Mouse (Mus musculus): ENCODE data around the gene Aasdh.

Gene Aasdh

DNA sequence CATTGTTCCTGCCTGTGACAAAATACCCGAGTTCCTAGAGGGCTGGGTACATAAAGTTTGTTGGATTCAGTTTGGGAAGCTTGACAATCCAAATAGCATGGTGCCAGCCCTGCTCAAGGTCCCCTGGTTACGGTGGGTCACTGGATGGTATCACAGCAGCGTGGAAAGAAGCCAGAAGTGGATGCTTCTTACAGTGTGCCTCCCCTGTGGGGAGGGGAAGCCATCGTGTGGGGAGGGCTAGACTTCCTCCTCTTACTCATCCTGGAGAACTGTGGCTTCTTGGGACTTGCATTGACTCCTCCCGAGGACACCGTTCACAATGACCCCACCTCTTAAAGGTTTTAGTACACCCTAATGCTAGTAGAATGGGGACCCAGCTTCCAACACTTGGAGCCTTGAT lies 65.5 kb downstream of the Aasdh start:
- no peak for DNase-seq

DNA sequence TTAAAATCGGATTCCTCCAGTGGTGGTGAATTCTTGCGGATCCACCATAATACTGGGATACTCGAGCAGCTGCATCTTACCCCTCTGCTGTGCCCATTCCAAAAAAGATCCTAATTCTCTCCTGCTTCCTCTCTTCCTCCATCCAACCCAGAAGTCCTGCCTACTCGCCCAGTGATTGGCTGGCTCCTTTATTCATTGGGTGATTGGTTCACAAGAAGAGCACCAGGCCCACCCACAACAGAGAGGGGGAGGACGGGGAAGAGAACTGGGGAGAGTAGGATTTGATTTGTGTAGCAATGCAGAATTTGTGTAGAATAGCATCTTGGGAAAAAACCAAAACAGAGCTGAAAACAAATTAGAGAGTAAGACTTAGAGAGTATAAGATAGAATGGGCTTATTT lies 68.3 kb downstream of the Aasdh start:
- no peak for DNase-seq

DNA sequence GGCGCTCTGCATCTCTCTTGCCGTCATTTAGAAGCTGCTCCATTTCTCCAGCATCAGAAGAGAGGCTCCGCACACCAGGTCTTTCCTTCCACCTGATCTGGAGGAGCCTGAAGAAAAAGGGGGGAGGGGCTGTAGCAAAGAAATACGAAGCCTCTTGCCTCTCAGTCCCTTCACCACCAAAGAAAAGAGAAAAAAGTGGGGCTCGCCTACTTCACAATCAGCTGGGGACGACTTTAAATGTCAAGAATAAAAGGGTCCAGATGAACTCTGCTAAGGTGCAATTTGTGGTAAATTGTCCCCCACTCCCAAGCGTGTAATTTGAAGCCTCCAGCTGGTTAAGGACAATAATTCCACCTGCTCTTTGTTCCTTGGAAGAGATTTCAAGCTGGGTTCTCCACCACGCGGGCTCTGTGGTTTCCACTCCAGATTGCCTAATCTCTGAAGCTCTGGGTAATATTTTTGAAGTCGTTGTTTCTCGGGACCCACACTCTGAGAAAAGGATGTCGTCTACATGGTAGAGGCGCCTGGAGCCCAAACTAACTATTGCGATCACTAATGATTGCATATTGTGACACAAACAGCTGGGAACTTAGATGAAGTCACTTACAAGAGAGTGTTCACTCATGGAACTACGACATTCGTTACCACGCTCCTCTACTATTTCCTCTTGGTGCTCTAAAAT lies 72.6 kb downstream of the Aasdh start:
- no peak for DNase-seq

DNA sequence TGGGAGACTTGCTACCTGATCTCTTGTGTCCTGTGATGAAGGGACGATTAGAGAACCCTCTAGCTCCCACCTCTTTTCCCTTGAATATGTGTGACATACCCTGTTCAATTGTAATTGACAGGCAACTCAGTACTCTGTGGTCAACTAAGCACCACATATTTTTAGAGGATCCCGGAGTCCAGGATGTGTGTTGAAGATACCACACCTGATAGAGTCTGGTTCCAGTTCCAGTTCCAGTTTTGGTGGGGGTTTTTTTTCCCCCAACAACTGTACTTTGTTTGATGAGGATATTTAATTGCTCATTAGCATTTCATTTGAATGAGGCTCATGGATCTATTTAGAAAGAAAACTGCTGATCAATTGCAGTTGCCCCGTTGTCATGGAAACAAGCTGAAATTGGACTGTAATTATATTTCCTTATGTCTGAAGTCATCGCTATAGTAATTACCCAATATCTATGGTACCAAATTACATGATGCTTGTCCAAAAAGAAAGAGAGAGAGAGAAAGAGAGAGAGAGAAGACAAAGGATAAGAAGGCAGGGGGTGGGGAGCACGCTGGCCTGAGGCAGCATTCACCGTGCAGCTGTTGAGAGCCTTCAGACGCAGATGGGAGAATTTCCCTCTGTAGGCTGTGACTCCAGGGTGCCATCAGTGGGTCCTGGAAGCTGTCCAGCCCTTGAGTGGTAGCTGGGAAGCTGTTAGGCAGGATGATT lies 76.6 kb downstream of the Aasdh start:
- DNase-seq, result no peak

All from embryo, embryonic 11 days (tissue).